Mouse (Mus musculus) cortical plate, adult 2 months (tissue): Measurements from ENCODE around the gene Id1.

ENCODE experiments used
- CTCF ChIP-seq: fragments of 200-500 bp; IDR thresholded peaks from 2 replicates; pipeline ENCODE4 v1.5.1; 2011; ENCODE audit warnings: mild to moderate bottlenecking, control low read depth, low read length; ENCODE audit not compliant: insufficient read depth; ENCODE audit errors: extremely low read depth
- POLR2A ChIP-seq: fragments of 200-500 bp; IDR thresholded peaks from 2 replicates; pipeline ENCODE4 v1.6.1; 2011; ENCODE audit warnings: mild to moderate bottlenecking, low read length, control low read depth; ENCODE audit not compliant: insufficient read depth; ENCODE audit errors: extremely low read depth

DNA sequence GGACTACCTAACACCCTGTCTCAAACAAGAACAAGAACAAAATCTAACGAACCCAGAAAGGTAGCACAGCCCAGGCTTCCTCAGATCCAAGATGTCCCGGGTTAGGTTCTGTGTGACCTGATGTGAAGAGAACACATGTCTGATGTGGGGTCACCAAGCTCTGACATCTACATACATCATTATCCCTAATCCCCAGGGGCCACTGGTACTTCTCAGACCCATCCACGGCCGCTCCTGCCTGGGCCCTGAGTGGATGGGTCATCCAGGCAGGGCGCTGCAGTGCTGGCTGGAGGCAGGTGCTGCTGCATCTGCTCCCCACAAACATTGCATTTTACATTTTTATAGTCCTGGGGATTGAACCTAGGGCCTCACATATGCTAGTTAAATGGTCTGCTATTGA is 4.4 kb downstream of the Id1 start:
- no peak for TF ChIP-seq CTCF
- TF ChIP-seq POLR2A: no peak
